Mouse (Mus musculus) limb, embryonic 11.5 days (tissue): ENCODE results near the gene Dcbld2. TPM values are rescaled to one million over a fixed set of nuclear protein-coding genes. Genes with fewer than 3 reads are reported as not detected.

Source experiments
- ATAC-seq: fragments of 200-750 bp; cut with Nextera tagmentation; 2 replicates; pipeline ENCODE4 v1.8.0; 2017; ENCODE audit warnings: low read depth; ENCODE audit not compliant: insufficient number of reproducible peaks, low FRiP score, low TSS enrichment
- DNase-seq: peaks from one replicate; pipeline ENCODE4 v3.0.0-alpha.2; 2015; ENCODE audit warnings: low spot score
- H3K27ac ChIP-seq: fragments of 300-500 bp; sonication (generic); replicated peaks from 2 replicates; pipeline ENCODE4 v1.5.1; 2014; ENCODE audit warnings: low read depth, mild to moderate bottlenecking, low read length
- H3K27me3 ChIP-seq: fragments of 300-500 bp; sonication (generic); 2 replicates; pipeline ENCODE4 v1.6.1; 2014; ENCODE audit warnings: mild to moderate bottlenecking, low read length, mixed read lengths; ENCODE audit not compliant: control insufficient read depth, insufficient read depth
- H3K36me3 ChIP-seq: fragments of 300-500 bp; sonication (generic); 2 replicates; pipeline ENCODE4 v1.6.1; 2014; ENCODE audit warnings: mild to moderate bottlenecking, low read length, moderate library complexity, mixed read lengths; ENCODE audit not compliant: control insufficient read depth, insufficient read depth
- H3K4me1 ChIP-seq: fragments of 300-500 bp; sonication (generic); 2 replicates; pipeline ENCODE4 v1.6.1; 2014; ENCODE audit warnings: low read length, mixed read lengths; ENCODE audit not compliant: control insufficient read depth, insufficient read depth
- H3K4me2 ChIP-seq: fragments of 300-500 bp; sonication (generic); 2 replicates; pipeline ENCODE4 v1.6.1; 2014; ENCODE audit warnings: low read depth, mild to moderate bottlenecking, moderate library complexity; ENCODE audit not compliant: severe bottlenecking
- H3K4me3 ChIP-seq: fragments of 300-500 bp; sonication (generic); 2 replicates; pipeline ENCODE4 v1.5.1; 2014; ENCODE audit warnings: low read depth, low read length
- H3K9ac ChIP-seq: fragments of 300-500 bp; sonication (generic); 2 replicates; pipeline ENCODE4 v1.6.1; 2014; ENCODE audit warnings: mild to moderate bottlenecking, low read length
- H3K9me3 ChIP-seq: fragments of 300-500 bp; sonication (generic); 2 replicates; pipeline ENCODE4 v1.6.1; 2016; ENCODE audit warnings: low read length; ENCODE audit not compliant: control insufficient read depth
- WGBS: fragments of 180-500 bp; shearing (Covaris S2); extraction: QIAGEN DNeasy Blood & Tissue Kit; methylation state at CpG from one replicate; pipeline ENCODE4 v1.1.7; 2014; 5-methylcytosine and 5-hydroxymethylcytosine counted together
- polyA plus RNA-seq: library from polyadenylated mRNA; unstranded; fragments of >200 nt; fragmentation: Nextera tagmentation; extraction: Ambion mirVana; gene quantifications from 2 replicates; pipeline ENCODE4 v1.2.1, GENCODE M21; 2014

Gene Dcbld2
- polyA plus RNA-seq, 1 experiment from 2014 or later: 10.2 TPM

DNA sequence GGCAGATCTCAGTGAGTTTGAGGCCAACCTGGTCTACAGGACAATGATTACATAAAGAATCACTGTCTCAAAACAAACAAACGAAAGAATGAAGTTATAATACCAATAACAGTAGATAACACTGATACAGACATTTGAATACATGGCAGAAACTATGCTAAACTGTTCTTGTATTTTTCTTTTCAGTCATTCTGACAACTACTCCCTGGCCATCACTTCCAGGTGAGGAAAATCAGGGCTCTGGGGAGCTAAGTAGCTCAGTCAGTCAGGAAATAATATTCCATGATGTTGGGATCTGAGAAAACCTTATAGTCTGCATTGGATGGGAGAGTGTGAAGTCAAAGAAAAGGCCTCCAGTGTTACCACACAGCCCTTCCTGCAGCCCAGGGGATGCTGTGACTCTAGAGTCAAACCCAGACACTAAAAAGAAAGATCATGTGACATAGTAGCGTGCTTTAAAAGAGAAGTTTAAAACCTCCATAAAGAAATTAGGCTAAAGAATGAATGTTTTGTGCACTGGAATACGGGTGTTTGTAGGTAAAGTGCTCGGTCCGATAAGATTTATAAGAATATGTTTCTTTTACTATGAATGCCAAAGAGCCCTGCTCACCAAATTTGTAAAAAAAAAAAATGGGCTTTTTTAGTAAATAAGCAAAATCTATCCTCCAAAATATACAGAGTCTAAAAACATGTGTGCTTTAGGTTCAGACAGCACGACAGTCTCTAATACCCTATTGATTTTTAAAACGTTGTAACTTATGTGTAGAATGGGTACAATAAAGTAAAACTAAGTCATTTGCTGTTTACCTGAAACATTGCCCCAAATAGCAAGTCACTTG lies 108.9 kb downstream of the Dcbld2 start:
- ATAC-seq: no peak

More for the DNA sequence above, 108.9 kb downstream of the Dcbld2 start:
- H3K4me1 ChIP-seq: 0 out of 2 replicates have a peak, but pooled peaks cover 3% of the 10 kb centered on the region
- H3K4me2 ChIP-seq: no peak overlapping the region
- H3K9ac ChIP-seq: no peak overlapping the region
- WGBS: 87% methylated on average over 7 of the region's 7 CpGs
- H3K4me3 ChIP-seq: no peak overlapping the region
- H3K27ac ChIP-seq: no peak overlapping the region
- H3K36me3 ChIP-seq: no peaks in the 10 kb centered on the region
- DNase-seq: no peak
- H3K27me3 ChIP-seq: no peaks in the 10 kb centered on the region
- no peaks in the 10 kb centered on the region for H3K9me3 ChIP-seq

Other genes with a start within 250 kb of the Dcbld2 start
- gene St3gal6, start 115.8 kb downstream of the Dcbld2 start, polyA plus RNA-seq: 9.7 and 14.0 TPM in 2 replicates
- not detected in 2 replicates for gene Gm813, start 208.5 kb downstream of the Dcbld2 start, polyA plus RNA-seq
- not detected in 2 replicates for gene E330017A01Rik, start 230.3 kb downstream of the Dcbld2 start, polyA plus RNA-seq